Mouse (Mus musculus) heart, embryonic 10.5 days (tissue): ENCODE results near the gene Clca2. TPM values are rescaled to one million over a fixed set of nuclear protein-coding genes. Genes with fewer than 3 reads are reported as not detected.
A peak's percentile ranks its signal among the peaks of the same experiment; 100 is the strongest.

ENCODE experiments used
- DNase-seq: peaks from one replicate; pipeline ENCODE4 v3.0.0-alpha.2; 2017; ENCODE audit warnings: low spot score
- H3K27ac ChIP-seq: fragments of 300-500 bp; sonication (generic); 2 replicates; pipeline ENCODE4 v1.5.1; 2016; ENCODE audit warnings: mild to moderate bottlenecking
- H3K27me3 ChIP-seq: fragments of 300-500 bp; sonication (generic); 2 replicates; pipeline ENCODE4 v1.6.1; 2016; ENCODE audit warnings: mild to moderate bottlenecking; ENCODE audit not compliant: poor library complexity, insufficient read depth, severe bottlenecking
- H3K36me3 ChIP-seq: fragments of 300-500 bp; sonication (generic); 2 replicates; pipeline ENCODE4 v1.6.1; 2016; ENCODE audit warnings: mild to moderate bottlenecking, moderate library complexity
- H3K4me1 ChIP-seq: fragments of 300-500 bp; sonication (generic); 2 replicates; pipeline ENCODE4 v1.6.1; 2016; ENCODE audit warnings: mild to moderate bottlenecking
- H3K4me3 ChIP-seq: fragments of 300-500 bp; sonication (generic); 2 replicates; pipeline ENCODE4 v1.5.1; 2016; ENCODE audit warnings: mild to moderate bottlenecking, moderate library complexity
- H3K9me3 ChIP-seq: fragments of 300-500 bp; sonication (generic); 2 replicates; pipeline ENCODE4 v1.6.1; 2016; ENCODE audit warnings: mild to moderate bottlenecking, moderate library complexity
- WGBS: fragments of 180-500 bp; shearing (Covaris S2); methylation state at CpG from one replicate; pipeline ENCODE4 v1.1.7; 2016; 5-methylcytosine and 5-hydroxymethylcytosine counted together
- polyA plus RNA-seq: library from polyadenylated mRNA; unstranded; fragments of >200 nt; fragmentation: Nextera tagmentation; extraction: Ambion mirVana; gene quantifications from 2 replicates; pipeline ENCODE4 v1.2.1, GENCODE M21; 2016

Clca2 gene
- polyA plus RNA-seq, 1 experiment from 2014 or later = 0.11 TPM

GRCm38 (mm10) chr3:145117637-145118036 lies 18.4 kb upstream of the Clca2 start:
- Histone ChIP-seq H3K4me3 (peak overlapping the region; percentile 89), H3K36me3 (no peaks in the 10 kb centered on the region), H3K27me3 (no peaks in the 10 kb centered on the region), H3K9me3 (no peaks in the 10 kb centered on the region), H3K27ac (peak overlapping the region; percentile 99), H3K4me1 (peaks cover 14% of the 10 kb centered on the region)
- DNase-seq = no peak
- 84% methylated on average over 10 of the region's 10 CpGs for WGBS

- Histone ChIP-seq H3K4me3 (no peak overlapping the region), H3K27me3 (no peaks in the 10 kb centered on the region), H3K4me1 (peaks cover 12% of the 10 kb centered on the region), H3K9me3 (no peaks in the 10 kb centered on the region), H3K27ac (no peak overlapping the region), H3K36me3 (no peaks in the 10 kb centered on the region)
- WGBS = 96% methylated on average over 2 of the region's 2 CpGs
- no peak for DNase-seq
Observed at GRCm38 (mm10) chr3:145115169-145115568, 15.9 kb upstream of the Clca2 start.

- Histone ChIP-seq H3K4me3 (no peak overlapping the region), H3K9me3 (0 out of 2 replicates have a peak, but pooled peaks cover 4% of the 10 kb centered on the region), H3K27me3 (no peaks in the 10 kb centered on the region), H3K4me1 (peaks cover 10% of the 10 kb centered on the region), H3K27ac (no peak overlapping the region), H3K36me3 (no peaks in the 10 kb centered on the region)
- no peak for DNase-seq
- 82% methylated on average over 5 of the region's 5 CpGs for WGBS
Observed at GRCm38 (mm10) chr3:145105773-145106504, 6.7 kb upstream of the Clca2 start.

- Histone ChIP-seq H3K9me3 (0 out of 2 replicates have a peak, but pooled peaks cover 4% of the 10 kb centered on the region), H3K27me3 (no peaks in the 10 kb centered on the region), H3K36me3 (no peaks in the 10 kb centered on the region), H3K27ac (no peak overlapping the region), H3K4me3 (no peak overlapping the region), H3K4me1 (peaks cover 10% of the 10 kb centered on the region)
- DNase-seq = no peak
- 76% methylated on average over 5 of the region's 5 CpGs for WGBS
Observed at GRCm38 (mm10) chr3:145105076-145105772, 6.0 kb upstream of the Clca2 start.

- no peak for DNase-seq
- H3K27me3 ChIP-seq = no peaks in the 10 kb centered on the region
- H3K4me1 ChIP-seq = peaks cover 10% of the 10 kb centered on the region
- H3K4me3 ChIP-seq = no peak overlapping the region
- no peaks in the 10 kb centered on the region for H3K36me3 ChIP-seq
- WGBS = 16% methylated on average over 5 of the region's 5 CpGs
- peak overlapping the region; percentile 52; the same call in 1 of the 2 replicates for H3K27ac ChIP-seq
- H3K9me3 ChIP-seq = 0 out of 2 replicates have a peak, but pooled peaks cover 4% of the 10 kb centered on the region
Observed at GRCm38 (mm10) chr3:145103770-145104169, 4.5 kb upstream of the Clca2 start.

GRCm38 (mm10) chr3:145103321-145103720 lies 4.1 kb upstream of the Clca2 start:
- Histone ChIP-seq H3K4me3 (no peak overlapping the region), H3K9me3 (0 out of 2 replicates have a peak, but pooled peaks cover under 1% of the 10 kb centered on the region), H3K4me1 (peaks cover 10% of the 10 kb centered on the region), H3K36me3 (no peaks in the 10 kb centered on the region), H3K27ac (no peak overlapping the region), H3K27me3 (no peaks in the 10 kb centered on the region)
- no peak for DNase-seq
- WGBS = 65% methylated on average over 2 of the region's 2 CpGs

GRCm38 (mm10) chr3:145101891-145102555 lies 2.8 kb upstream of the Clca2 start:
- Histone ChIP-seq H3K27me3 (no peaks in the 10 kb centered on the region), H3K9me3 (no peaks in the 10 kb centered on the region), H3K4me1 (peaks cover 10% of the 10 kb centered on the region), H3K27ac (no peak overlapping the region), H3K36me3 (no peaks in the 10 kb centered on the region), H3K4me3 (no peak overlapping the region)
- 78% methylated on average over 9 of the region's 9 CpGs for WGBS
- no peak for DNase-seq

- WGBS = 71% methylated on average over 8 of the region's 8 CpGs
- DNase-seq = no peak
- no peak overlapping the region for H3K4me3 ChIP-seq
- no peaks in the 10 kb centered on the region for H3K36me3 ChIP-seq
- H3K4me1 ChIP-seq = no peaks in the 10 kb centered on the region
- no peaks in the 10 kb centered on the region for H3K9me3 ChIP-seq
- H3K27me3 ChIP-seq = no peaks in the 10 kb centered on the region
- no peak overlapping the region for H3K27ac ChIP-seq
Observed at GRCm38 (mm10) chr3:145087857-145088598, 11.2 kb downstream of the Clca2 start.

GRCm38 (mm10) chr3:145086180-145086579 lies 13.1 kb downstream of the Clca2 start:
- 91% methylated on average over 14 of the region's 14 CpGs for WGBS

GRCm38 (mm10) chr3:145083081-145083480 lies 16.2 kb downstream of the Clca2 start:
- Histone ChIP-seq H3K36me3 (no peaks in the 10 kb centered on the region), H3K27me3 (no peaks in the 10 kb centered on the region), H3K9me3 (no peaks in the 10 kb centered on the region), H3K4me3 (no peak overlapping the region), H3K4me1 (no peaks in the 10 kb centered on the region), H3K27ac (no peak overlapping the region)
- DNase-seq = no peak
- WGBS = 77% methylated on average over 1 of the region's 1 CpGs

More at GRCm38 (mm10) chr3:145086180-145086579, 13.1 kb downstream of the Clca2 start:
- Histone ChIP-seq H3K9me3 (no peaks in the 10 kb centered on the region), H3K27ac (no peak overlapping the region), H3K4me3 (no peak overlapping the region), H3K27me3 (no peaks in the 10 kb centered on the region), H3K36me3 (no peaks in the 10 kb centered on the region), H3K4me1 (no peaks in the 10 kb centered on the region)
- DNase-seq = no peak

- no peaks in the 10 kb centered on the region for H3K27me3 ChIP-seq
- no peaks in the 10 kb centered on the region for H3K4me1 ChIP-seq
- no peak overlapping the region for H3K27ac ChIP-seq
- no peaks in the 10 kb centered on the region for H3K9me3 ChIP-seq
- 79% methylated on average over 8 of the region's 8 CpGs for WGBS
- DNase-seq = no peak
- no peaks in the 10 kb centered on the region for H3K36me3 ChIP-seq
- no peak overlapping the region for H3K4me3 ChIP-seq
Observed at GRCm38 (mm10) chr3:145080904-145081303, 18.3 kb downstream of the Clca2 start.

GRCm38 (mm10) chr3:145078405-145078804 lies 20.8 kb downstream of the Clca2 start:
- Histone ChIP-seq H3K36me3 (no peaks in the 10 kb centered on the region), H3K27ac (no peak overlapping the region), H3K4me3 (no peak overlapping the region), H3K4me1 (peaks cover 5% of the 10 kb centered on the region; the same call in 1 of the 2 replicates), H3K27me3 (no peaks in the 10 kb centered on the region), H3K9me3 (no peaks in the 10 kb centered on the region)
- 82% methylated on average over 6 of the region's 6 CpGs for WGBS
- DNase-seq = no peak
